Mouse (Mus musculus) ES-Bruce4 (cell line): ENCODE results near the gene Lrrc71.

Source experiments
- CTCF ChIP-seq: IDR thresholded peaks from one replicate; pipeline ENCODE4 v1.8.1; 2011; ENCODE audit warnings: low read depth, low read length
- EP300 ChIP-seq: IDR thresholded peaks from 2 replicates; pipeline ENCODE4 v1.6.1; 2011; ENCODE audit warnings: low read depth, low read length; ENCODE audit not compliant: insufficient read depth
- POLR2A ChIP-seq: IDR thresholded peaks from one replicate; pipeline ENCODE4 v1.8.1; 2011; ENCODE audit warnings: low read length; ENCODE audit not compliant: insufficient read depth

- TF ChIP-seq CTCF (no peak), EP300 (no peak), POLR2A (no peak)
These were observed 3.3 kb downstream of the Lrrc71 start for GRCm38 (mm10) chr3:87745036-87745659.
